Mouse (Mus musculus): Measurements from ENCODE around the gene Otud4. TPM values are rescaled to one million over a fixed set of nuclear protein-coding genes. Genes with fewer than 3 reads are reported as not detected.
"Not testable (repeated sequence)": the region's sequence is repeated elsewhere in the genome, so short reads cannot be mapped to it uniquely, and the experiment has no call there.

Gene Otud4
- 18.4 and 21.9 TPM in 2 replicates for polyA plus RNA-seq (2016; fragmentation: Nextera tagmentation; extraction: Ambion mirVana)

- no peaks in the 10 kb centered on the region for H3K27me3 ChIP-seq (ENCODE audit: insufficient read depth, poor library complexity, severe bottlenecking)
- peaks cover 10% of the 10 kb centered on the region for H3K36me3 ChIP-seq
- peak within 1 kb of the TSS; percentile 99 for H3K27ac ChIP-seq
- no peaks in the 10 kb centered on the region for H3K9me3 ChIP-seq
- H3K4me3 ChIP-seq: peak within 1 kb of the TSS; percentile 97
- under 1% methylated on average over 99 of the region's 103 CpGs for WGBS
- DNase-seq (ENCODE audit: low spot score): peak; percentile 81
- H3K4me1 ChIP-seq: peaks cover 19% of the 10 kb centered on the region
Observed at GRCm38 (mm10) chr8:79639586-79640451, at the start of gene Otud4. Gene Otud4, plus strand, starts transcription at chr8:79639618.

GRCm38 (mm10) chr8:79600962-79601361 lies 38.5 kb upstream of the Otud4 start:
- Histone ChIP-seq H3K27ac (no peak overlapping the region), H3K27me3 (ENCODE audit: insufficient read depth, poor library complexity, severe bottlenecking) (no peaks in the 10 kb centered on the region), H3K4me1 (peaks cover 7% of the 10 kb centered on the region), H3K9me3 (no peaks in the 10 kb centered on the region), H3K4me3 (no peak overlapping the region), H3K36me3 (no peaks in the 10 kb centered on the region)
- DNase-seq (ENCODE audit: low spot score): no peak
- 86% methylated on average over 1 of the region's 1 CpGs for WGBS

- not testable (repeated sequence) for H3K4me1 ChIP-seq; H3K27ac ChIP-seq; DNase-seq (ENCODE audit: low spot score); H3K36me3 ChIP-seq; H3K4me3 ChIP-seq; H3K9me3 ChIP-seq; H3K27me3 ChIP-seq (ENCODE audit: insufficient read depth, poor library complexity, severe bottlenecking)
- WGBS: 42% methylated on average over 2 of the region's 2 CpGs
Observed at GRCm38 (mm10) chr8:79603204-79603603, 36.2 kb upstream of the Otud4 start.

- no peaks in the 10 kb centered on the region for H3K4me1 ChIP-seq
- H3K27me3 ChIP-seq (ENCODE audit: insufficient read depth, poor library complexity, severe bottlenecking): no peaks in the 10 kb centered on the region
- DNase-seq (ENCODE audit: low spot score): peak; percentile 43
- H3K9me3 ChIP-seq: no peaks in the 10 kb centered on the region
- no peaks in the 10 kb centered on the region for H3K36me3 ChIP-seq
- H3K27ac ChIP-seq: no peak overlapping the region
- H3K4me3 ChIP-seq: no peak overlapping the region
Observed at GRCm38 (mm10) chr8:79606225-79606624, 33.2 kb upstream of the Otud4 start.

GRCm38 (mm10) chr8:79606751-79607300 lies 32.6 kb upstream of the Otud4 start:
- H3K9me3 ChIP-seq: no peaks in the 10 kb centered on the region
- no peaks in the 10 kb centered on the region for H3K36me3 ChIP-seq
- H3K4me1 ChIP-seq: no peaks in the 10 kb centered on the region
- DNase-seq (ENCODE audit: low spot score): peak; percentile 39
- WGBS: 78% methylated on average over 5 of the region's 5 CpGs
- no peaks in the 10 kb centered on the region for H3K27me3 ChIP-seq (ENCODE audit: insufficient read depth, poor library complexity, severe bottlenecking)
- no peak overlapping the region for H3K27ac ChIP-seq
- H3K4me3 ChIP-seq: no peak overlapping the region

GRCm38 (mm10) chr8:79608701-79609100 lies 30.7 kb upstream of the Otud4 start:
- Histone ChIP-seq H3K4me1 (peaks cover 14% of the 10 kb centered on the region), H3K9me3 (no peaks in the 10 kb centered on the region), H3K4me3 (no peak overlapping the region), H3K27ac (no peak overlapping the region), H3K36me3 (no peaks in the 10 kb centered on the region), H3K27me3 (ENCODE audit: insufficient read depth, poor library complexity, severe bottlenecking) (no peaks in the 10 kb centered on the region)
- 75% methylated on average over 3 of the region's 3 CpGs for WGBS
- peak; percentile 68 for DNase-seq (ENCODE audit: low spot score)

- no peak overlapping the region for H3K4me3 ChIP-seq
- peak; percentile 9 for DNase-seq (ENCODE audit: low spot score)
- no peaks in the 10 kb centered on the region for H3K9me3 ChIP-seq
- peaks cover 14% of the 10 kb centered on the region for H3K4me1 ChIP-seq
- H3K27ac ChIP-seq: no peak overlapping the region
- H3K36me3 ChIP-seq: no peaks in the 10 kb centered on the region
- H3K27me3 ChIP-seq (ENCODE audit: insufficient read depth, poor library complexity, severe bottlenecking): no peaks in the 10 kb centered on the region
Observed at GRCm38 (mm10) chr8:79610268-79610667, 29.1 kb upstream of the Otud4 start.

GRCm38 (mm10) chr8:79612298-79612697 lies 27.1 kb upstream of the Otud4 start:
- no peak overlapping the region for H3K4me3 ChIP-seq
- no peaks in the 10 kb centered on the region for H3K9me3 ChIP-seq
- peaks cover 20% of the 10 kb centered on the region for H3K4me1 ChIP-seq
- peak; percentile 55 for DNase-seq (ENCODE audit: low spot score)
- WGBS: 72% methylated on average over 6 of the region's 6 CpGs
- H3K27ac ChIP-seq: peak overlapping the region; percentile 78
- H3K27me3 ChIP-seq (ENCODE audit: insufficient read depth, poor library complexity, severe bottlenecking): no peaks in the 10 kb centered on the region
- no peaks in the 10 kb centered on the region for H3K36me3 ChIP-seq

GRCm38 (mm10) chr8:79612965-79613364 lies 26.5 kb upstream of the Otud4 start:
- Histone ChIP-seq H3K36me3 (no peaks in the 10 kb centered on the region), H3K27ac (peak overlapping the region; percentile 78; the same call in 1 of the 2 replicates), H3K4me3 (no peak overlapping the region), H3K4me1 (peaks cover 22% of the 10 kb centered on the region), H3K9me3 (no peaks in the 10 kb centered on the region), H3K27me3 (ENCODE audit: insufficient read depth, poor library complexity, severe bottlenecking) (no peaks in the 10 kb centered on the region)
- 20% methylated on average over 5 of the region's 5 CpGs for WGBS
- DNase-seq (ENCODE audit: low spot score): peak; percentile 78

GRCm38 (mm10) chr8:79615741-79616350 lies 23.6 kb upstream of the Otud4 start:
- 66% methylated on average over 6 of the region's 6 CpGs for WGBS
- H3K9me3 ChIP-seq: no peaks in the 10 kb centered on the region
- peaks cover 49% of the 10 kb centered on the region for H3K4me1 ChIP-seq

GRCm38 (mm10) chr8:79618906-79619305 lies 20.5 kb upstream of the Otud4 start:
- H3K27me3 ChIP-seq (ENCODE audit: insufficient read depth, poor library complexity, severe bottlenecking): no peaks in the 10 kb centered on the region
- peaks cover 44% of the 10 kb centered on the region for H3K4me1 ChIP-seq
- peak; percentile 68 for DNase-seq (ENCODE audit: low spot score)
- H3K4me3 ChIP-seq: no peak overlapping the region
- 46% methylated on average over 5 of the region's 5 CpGs for WGBS
- H3K27ac ChIP-seq: peak overlapping the region; percentile 88
- H3K9me3 ChIP-seq: no peaks in the 10 kb centered on the region
- no peaks in the 10 kb centered on the region for H3K36me3 ChIP-seq

More at GRCm38 (mm10) chr8:79615741-79616350, 23.6 kb upstream of the Otud4 start:
- no peaks in the 10 kb centered on the region for H3K36me3 ChIP-seq
- no peak overlapping the region for H3K4me3 ChIP-seq
- no peaks in the 10 kb centered on the region for H3K27me3 ChIP-seq (ENCODE audit: insufficient read depth, poor library complexity, severe bottlenecking)
- DNase-seq (ENCODE audit: low spot score): peak; percentile 58
- peak overlapping the region; percentile 36; the same call in 1 of the 2 replicates for H3K27ac ChIP-seq

- Histone ChIP-seq H3K4me1 (peaks cover 44% of the 10 kb centered on the region), H3K36me3 (no peaks in the 10 kb centered on the region), H3K27me3 (ENCODE audit: insufficient read depth, poor library complexity, severe bottlenecking) (no peaks in the 10 kb centered on the region), H3K27ac (peak overlapping the region; percentile 88), H3K9me3 (no peaks in the 10 kb centered on the region), H3K4me3 (no peak overlapping the region)
- WGBS: 69% methylated on average over 2 of the region's 2 CpGs
- DNase-seq (ENCODE audit: low spot score): peak; percentile 6
Observed at GRCm38 (mm10) chr8:79619353-79619752, 20.1 kb upstream of the Otud4 start.

GRCm38 (mm10) chr8:79620000-79620399 lies 19.4 kb upstream of the Otud4 start:
- DNase-seq (ENCODE audit: low spot score): peak; percentile 93
- no peaks in the 10 kb centered on the region for H3K36me3 ChIP-seq
- 9% methylated on average over 3 of the region's 3 CpGs for WGBS
- peak overlapping the region; percentile 39; the same call in 1 of the 2 replicates for H3K4me3 ChIP-seq
- no peaks in the 10 kb centered on the region for H3K27me3 ChIP-seq (ENCODE audit: insufficient read depth, poor library complexity, severe bottlenecking)
- H3K4me1 ChIP-seq: peaks cover 44% of the 10 kb centered on the region
- no peaks in the 10 kb centered on the region for H3K9me3 ChIP-seq
- peak overlapping the region; percentile 88 for H3K27ac ChIP-seq
